Mouse (Mus musculus): ENCODE data around the gene Plscr2.

The Plscr2 gene

DNA sequence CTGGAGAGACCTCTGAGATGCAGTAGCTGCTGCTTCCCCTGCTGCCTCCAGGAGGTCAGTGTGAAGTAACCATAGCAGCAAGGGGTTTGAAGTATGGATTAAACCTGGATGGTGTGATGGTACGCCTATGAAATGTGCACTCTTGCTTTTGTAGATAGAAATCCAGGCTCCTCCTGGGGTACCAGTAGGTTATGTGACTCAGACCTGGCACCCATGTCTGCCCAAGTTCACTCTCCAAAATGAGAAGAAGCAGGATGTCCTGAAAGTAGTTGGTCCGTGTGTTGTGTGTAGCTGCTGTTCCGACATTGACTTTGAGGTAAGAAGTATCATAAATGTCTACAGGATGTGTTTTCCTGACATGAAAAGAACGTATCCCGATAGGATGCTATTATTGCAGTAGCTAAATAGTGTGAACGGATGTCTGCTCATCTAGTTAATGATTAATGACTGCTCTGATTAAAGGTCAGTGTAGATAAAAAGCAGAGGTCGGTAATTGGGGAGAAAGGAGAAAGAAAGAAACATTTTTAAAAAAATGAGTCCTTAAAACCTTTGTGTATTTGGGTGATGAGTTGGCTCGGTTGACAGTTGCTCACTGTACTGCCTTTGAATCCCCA lies 8.7 kb upstream of the Plscr2 start:
- no peak for TF ChIP-seq GATA4 (IDR thresholded peaks at IDR 0.05; ENCODE audit: insufficient replicate concordance, low read length)

DNA sequence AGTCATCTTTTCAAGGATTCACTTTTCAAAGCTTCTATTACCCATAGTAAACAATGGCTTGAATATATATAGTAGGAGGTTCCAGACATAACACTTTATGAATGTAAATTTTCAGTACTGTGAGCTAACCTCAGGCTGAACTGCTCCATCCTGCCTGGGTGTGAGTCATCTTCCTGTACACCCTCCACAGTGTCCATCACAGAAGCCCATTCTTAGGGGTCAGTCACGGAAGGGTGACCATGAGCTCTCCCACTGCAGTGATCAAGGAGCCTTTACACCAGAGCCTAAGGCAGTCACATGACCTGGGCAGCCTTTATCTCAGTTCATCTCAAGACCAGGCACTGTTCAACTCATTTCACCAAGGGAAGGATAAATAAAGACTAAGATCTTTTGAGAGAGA lies 7.7 kb upstream of the Plscr2 start:
- no peak for TF ChIP-seq GATA4 (IDR thresholded peaks at IDR 0.05; ENCODE audit: insufficient replicate concordance, low read length)

DNA sequence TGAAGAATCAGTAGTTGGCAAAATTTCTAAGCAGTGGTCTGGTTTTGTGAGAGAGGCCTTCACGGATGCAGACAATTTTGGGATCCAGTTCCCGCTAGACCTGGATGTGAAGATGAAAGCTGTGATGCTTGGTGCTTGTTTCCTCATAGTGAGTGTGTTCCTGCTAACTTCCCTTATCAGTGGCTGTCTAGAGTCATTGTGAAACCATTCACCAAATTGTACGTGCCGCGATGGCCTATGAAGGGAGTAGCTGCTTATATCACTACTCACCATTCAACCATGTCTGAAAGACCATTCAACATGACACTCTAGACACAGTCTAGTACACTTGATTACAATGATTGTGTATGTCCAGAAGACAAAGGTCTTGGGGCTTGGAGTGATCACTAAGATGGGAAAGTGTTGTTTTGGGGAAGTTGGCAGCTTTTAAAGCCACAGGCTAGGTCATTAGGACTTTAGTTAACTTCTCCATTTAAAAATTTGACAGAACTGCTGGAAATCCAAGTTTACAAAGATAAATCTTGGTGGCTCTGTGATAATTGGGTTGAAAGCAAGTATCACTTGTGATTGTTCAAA lies 5.5 kb upstream of the Plscr2 start:
- no peak for TF ChIP-seq GATA4 (IDR thresholded peaks at IDR 0.05; ENCODE audit: insufficient replicate concordance, low read length)

DNA sequence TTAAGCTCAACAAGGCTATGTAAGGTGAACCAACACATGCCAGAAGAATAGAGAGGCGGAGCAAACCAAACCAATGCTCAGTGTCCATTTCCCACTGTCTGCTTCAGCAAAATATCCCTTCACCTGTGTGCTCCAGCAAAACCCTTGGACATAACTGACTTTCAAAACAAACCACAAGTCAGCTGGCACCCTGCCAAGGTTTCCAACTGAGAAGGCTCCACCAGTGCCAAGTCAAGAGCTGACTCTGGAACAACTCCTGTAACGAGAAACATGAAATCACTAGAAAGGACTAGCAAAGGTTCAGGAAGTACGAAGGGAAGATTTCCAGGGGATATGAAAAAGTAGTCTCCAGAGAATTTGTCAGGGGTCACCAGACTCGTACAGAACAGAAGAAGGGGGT lies 4.5 kb upstream of the Plscr2 start:
- no peak for TF ChIP-seq GATA4 (IDR thresholded peaks at IDR 0.05; ENCODE audit: insufficient replicate concordance, low read length)

DNA sequence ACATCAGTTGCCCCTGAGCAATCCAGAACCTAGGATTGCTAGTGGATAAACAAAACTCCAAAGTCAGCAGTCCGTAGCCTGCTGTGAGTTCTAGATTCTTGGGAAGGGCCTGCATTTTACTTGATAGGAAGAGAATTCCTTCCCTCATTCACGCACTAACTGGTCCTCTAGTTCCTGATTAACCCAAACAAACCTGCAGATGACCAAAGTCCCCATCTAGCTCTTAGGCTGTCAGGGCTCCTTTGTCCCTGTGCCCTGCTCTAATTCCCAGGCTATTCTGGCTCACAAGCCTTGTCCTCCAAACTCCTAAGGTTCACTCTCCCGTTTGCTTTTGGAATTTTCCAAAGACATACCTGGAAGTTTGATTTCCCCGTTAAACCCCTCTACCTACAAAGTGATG lies 2.8 kb upstream of the Plscr2 start:
- no peak for TF ChIP-seq GATA4 (IDR thresholded peaks at IDR 0.05; ENCODE audit: insufficient replicate concordance, low read length)

DNA sequence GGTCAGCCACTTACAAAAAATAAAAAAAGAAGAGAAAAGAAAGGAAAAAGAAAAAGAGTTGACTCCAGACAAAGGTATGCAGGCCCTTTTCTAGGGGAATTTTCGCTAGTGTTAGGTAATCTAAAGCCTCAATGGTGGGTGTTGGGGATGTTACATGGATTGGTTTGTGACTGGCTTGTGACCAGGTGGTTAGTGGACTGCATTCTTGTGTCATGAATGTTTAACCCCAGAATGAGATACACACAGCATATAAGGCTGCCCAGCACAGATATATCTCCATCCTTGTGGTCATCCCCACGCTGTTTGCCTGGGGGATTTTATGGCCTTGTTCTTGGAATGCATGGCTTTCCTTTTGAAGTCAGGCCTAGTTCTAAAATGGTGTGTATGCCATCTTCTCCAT lies 2.1 kb upstream of the Plscr2 start:
- no peak for TF ChIP-seq GATA4 (IDR thresholded peaks at IDR 0.05; ENCODE audit: insufficient replicate concordance, low read length)

DNA sequence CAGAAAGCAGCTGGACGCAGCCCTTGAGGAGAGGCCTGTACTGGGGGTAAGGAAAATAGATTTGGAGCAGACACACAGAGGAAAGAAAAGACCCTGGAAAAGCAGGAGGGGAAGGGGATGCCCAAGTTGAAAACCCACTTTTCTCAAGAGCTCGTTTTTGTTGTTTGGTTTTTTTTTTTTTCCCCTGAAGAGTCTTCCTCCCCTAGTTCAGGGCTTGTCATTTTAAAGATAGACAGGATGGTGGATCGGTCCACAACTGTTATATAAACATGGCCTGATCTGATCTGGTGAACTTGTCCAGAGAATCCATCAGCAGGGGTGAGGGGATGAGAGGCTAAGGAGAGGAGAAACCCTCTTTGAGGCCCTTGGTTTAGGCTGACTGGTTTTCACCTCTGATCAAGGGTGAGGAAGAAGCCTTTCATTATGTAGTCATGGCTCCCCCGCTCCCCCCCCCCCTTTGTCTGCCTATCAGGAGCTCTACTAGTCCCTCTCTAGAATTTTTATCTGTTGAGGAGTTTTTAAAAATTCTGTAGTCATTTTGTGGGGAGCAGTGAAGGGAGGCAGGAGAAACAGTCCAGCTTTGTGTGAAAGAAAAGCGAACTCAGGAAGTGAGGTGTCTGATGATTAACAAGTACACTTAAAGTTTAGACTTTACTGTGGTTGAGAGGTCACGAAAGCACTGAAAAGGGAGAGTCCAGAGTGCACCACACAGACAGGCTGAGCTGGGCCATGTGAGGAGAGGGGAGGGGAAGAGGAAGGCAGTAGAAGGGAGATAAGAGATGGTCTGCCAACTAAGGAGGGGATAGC lies 1.2 kb upstream of the Plscr2 start:
- TF ChIP-seq GATA4 (IDR thresholded peaks at IDR 0.05; ENCODE audit: insufficient replicate concordance, low read length) = no peak

DNA sequence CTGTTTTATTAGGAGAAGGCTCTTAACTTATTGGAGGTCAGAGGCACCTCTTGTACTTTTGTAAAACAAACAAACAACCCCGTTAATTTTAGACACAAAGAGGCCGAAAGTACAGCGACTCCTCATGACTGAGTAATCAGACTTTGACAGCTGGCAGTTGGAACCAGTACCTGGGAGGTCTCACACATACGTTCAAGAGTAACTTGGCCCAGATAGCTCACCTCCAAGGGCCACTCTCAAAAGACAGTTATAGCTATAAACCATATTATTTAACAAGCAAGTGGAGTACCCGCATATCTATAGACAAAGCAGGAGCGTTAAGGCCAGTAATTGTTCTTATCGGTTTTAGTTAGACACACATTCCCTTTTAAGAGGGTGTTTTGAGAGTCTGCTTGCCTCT lies 958 bp downstream of the Plscr2 start:
- TF ChIP-seq GATA4 (IDR thresholded peaks at IDR 0.05; ENCODE audit: insufficient replicate concordance, low read length) = no peak

DNA sequence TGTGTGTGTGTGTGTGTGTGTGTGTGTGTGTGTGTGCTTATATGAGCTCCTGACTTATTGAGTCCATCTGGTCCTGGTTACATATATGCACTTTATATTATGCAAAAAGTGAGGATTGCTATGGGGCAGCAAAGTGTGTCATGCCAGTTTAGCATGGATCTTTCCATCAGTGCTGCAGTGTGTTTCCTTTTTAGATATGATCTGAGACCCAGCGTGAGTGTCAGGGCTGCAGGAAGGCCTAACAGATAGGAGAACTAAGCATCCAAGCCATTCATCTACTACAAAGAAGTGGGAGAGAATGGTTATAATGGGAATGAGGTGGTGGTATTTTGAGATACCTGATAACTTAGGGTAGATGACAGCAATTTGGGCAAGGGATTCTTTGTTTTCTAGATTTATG lies 4.6 kb downstream of the Plscr2 start:
- no peak for TF ChIP-seq GATA4 (IDR thresholded peaks at IDR 0.05; ENCODE audit: insufficient replicate concordance, low read length)

DNA sequence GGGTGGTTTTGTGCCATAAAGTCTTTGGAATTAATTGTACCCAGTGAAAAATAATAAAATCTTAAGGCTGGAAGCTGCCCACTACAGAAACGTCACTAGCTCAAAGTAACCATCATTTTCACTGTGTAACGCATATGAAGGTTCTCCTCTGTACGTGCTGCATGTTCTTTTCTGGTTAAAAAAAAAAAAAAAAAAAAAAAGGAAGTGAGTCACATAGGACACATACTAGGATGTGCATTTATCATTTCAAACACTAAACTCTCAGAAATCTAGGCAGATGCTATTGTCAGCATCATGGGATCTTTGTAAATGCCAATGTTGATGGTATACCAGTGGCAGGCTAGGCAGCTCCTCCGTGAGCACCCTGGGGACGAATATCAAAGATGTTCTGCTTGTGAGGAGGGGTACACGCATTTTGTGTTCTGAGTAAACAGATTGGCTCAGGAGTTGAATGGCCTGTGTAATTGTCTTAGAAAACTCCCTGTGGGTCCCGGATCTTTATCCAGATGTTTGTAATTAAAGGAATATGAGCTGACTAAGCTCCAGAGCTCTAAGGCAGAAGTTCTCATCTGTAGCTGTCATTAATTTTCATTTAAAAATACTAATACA lies 7.3 kb downstream of the Plscr2 start:
- TF ChIP-seq GATA4 (IDR thresholded peaks at IDR 0.05; ENCODE audit: insufficient replicate concordance, low read length) = no peak

DNA sequence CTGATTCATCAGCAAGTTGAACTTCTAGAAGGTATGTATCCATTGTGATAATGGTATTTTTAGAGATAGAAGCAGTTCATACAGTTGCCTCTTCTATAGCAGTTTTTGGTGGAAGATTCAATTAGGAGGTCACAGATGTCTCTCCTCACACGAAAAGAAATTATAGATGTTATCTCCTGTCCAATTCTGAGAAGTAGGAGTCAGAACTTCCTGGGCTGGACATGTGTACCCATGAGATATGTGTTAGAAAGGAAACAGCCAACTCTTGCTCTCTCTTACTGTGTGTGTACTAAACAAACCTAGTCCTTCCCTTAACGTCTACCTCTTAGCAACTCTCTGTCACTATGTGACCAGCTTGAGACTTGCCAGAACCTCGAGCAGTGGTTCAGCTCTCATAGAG lies 14.3 kb downstream of the Plscr2 start:
- TF ChIP-seq GATA4 (IDR thresholded peaks at IDR 0.05; ENCODE audit: insufficient replicate concordance, low read length) = no peak

DNA sequence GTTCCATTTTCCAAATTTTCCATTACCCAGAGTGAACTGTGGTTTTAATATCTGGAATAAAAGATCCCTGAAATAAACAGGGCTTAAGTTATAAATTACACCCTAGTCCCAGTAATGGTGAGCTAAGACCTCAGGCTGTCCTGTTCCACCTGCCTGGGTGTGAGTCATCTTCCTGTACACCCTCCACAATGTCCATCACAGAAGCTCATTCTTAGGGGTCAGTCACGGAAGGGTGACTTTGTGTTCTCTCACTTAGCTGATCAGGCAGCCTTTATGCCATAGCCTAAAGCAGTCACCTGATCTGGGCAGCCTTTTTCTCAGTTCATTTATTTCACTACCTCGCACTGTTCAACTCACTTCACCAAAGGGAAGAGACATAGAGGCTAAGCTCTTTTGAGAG lies 16.8 kb downstream of the Plscr2 start:
- no peak for TF ChIP-seq GATA4 (IDR thresholded peaks at IDR 0.05; ENCODE audit: insufficient replicate concordance, low read length)

DNA sequence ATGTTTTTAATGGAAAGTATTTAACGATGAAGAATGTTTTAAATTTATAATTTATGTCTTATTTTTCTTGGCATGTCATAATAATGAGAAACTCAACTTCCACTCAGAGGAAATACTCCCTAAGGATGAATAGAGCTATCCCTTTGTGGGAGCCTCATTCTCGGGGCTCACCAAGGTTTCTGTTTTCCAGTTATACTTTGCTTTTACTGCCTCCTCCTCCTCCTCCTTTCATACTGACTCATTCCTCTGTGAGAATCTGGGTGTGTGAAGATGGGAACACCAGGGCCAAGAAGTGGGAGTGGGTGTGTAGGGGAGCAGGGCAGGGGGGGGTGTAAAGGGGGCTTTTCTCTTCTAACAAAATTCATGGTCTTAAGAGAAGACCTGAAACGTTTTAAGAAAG lies 17.5 kb downstream of the Plscr2 start:
- no peak for TF ChIP-seq GATA4 (IDR thresholded peaks at IDR 0.05; ENCODE audit: insufficient replicate concordance, low read length)

DNA sequence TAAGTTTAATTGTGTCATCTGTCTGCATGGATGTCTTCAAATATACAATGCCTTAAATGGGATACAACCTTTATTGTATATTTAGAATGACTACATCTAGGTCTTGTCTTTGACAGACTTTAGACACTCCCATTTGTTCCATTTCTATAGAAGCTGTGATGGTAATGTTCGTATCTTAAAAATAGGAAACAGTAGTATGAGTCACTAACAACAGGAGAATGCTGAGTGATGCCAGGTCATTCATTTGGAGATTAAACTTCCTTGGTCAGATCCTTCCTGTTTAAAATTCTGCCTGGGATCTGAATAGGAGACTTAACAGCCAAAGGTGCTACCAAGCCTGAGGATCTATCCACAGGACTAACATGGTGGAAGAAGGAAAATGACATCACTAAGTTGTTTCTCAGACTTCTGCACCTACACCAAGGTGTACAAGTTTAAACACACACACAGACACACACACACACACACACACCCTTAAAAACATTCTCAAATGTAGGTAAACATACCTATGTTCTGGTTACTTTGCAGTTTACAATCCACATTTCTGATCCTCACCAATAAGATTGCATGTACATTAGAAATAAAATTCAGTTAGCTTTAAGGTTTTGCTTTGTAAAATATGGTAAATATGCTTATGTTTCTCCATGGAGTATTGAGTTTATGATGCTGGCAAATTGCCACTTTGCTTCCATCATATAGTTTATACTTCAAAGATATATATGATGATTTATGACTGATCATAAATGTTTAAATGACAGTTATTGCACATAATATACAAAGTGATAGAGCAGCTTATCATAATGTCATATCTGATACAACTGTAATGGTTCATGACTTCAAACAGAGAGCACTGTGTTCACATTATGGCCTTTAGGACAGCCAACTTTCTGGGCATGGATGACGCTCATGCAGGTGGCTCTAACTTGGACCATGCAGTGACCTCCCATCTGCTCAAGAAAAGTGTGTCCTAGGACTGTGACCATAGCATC lies 18.5 kb downstream of the Plscr2 start:
- no peak for TF ChIP-seq GATA4 (IDR thresholded peaks at IDR 0.05; ENCODE audit: insufficient replicate concordance, low read length)

DNA sequence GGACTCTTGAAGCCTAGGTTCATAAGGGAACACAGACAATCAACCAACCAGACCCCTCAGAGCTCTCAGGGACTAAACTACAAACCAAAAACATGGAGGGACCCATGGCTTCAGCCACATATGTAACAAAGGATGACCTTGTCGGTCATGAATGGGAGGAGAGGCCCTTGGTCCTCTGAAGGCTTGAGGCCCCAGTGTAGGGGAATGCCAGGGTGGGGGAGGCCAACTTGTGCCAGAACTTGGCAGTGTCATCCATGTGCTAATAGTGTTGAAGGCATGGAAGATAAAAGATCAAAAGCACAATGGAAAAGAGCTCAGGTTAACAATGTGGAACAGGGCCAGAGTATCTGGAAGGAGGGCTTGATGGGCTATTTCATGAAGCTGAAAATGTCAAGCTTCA lies 22.9 kb downstream of the Plscr2 start:
- TF ChIP-seq GATA4 (IDR thresholded peaks at IDR 0.05; ENCODE audit: insufficient replicate concordance, low read length) = no peak
